Mouse (Mus musculus): Measurements from ENCODE around the gene Sirt3.
A peak's percentile ranks its signal among the peaks of the same experiment; 100 is the strongest.

The Sirt3 gene

GRCm38 (mm10) chr7:140881696-140882468 lies at the start of gene Sirt3, which contains the start of gene Psmd13:
Gene Sirt3 (minus strand): TSS chr7:140882309.
Gene Psmd13 (plus strand): TSS chr7:140881968.
- DNase-seq (ENCODE audit: inconsistent ontology term), result peak; percentile 96

- DNase-seq (ENCODE audit: inconsistent ontology term), result no peak
Observed at GRCm38 (mm10) chr7:140927181-140927580, 45.1 kb upstream of the Sirt3 start.

- no peak for DNase-seq (ENCODE audit: inconsistent ontology term)
Observed at GRCm38 (mm10) chr7:140923070-140923775, 41.1 kb upstream of the Sirt3 start.

DNA sequence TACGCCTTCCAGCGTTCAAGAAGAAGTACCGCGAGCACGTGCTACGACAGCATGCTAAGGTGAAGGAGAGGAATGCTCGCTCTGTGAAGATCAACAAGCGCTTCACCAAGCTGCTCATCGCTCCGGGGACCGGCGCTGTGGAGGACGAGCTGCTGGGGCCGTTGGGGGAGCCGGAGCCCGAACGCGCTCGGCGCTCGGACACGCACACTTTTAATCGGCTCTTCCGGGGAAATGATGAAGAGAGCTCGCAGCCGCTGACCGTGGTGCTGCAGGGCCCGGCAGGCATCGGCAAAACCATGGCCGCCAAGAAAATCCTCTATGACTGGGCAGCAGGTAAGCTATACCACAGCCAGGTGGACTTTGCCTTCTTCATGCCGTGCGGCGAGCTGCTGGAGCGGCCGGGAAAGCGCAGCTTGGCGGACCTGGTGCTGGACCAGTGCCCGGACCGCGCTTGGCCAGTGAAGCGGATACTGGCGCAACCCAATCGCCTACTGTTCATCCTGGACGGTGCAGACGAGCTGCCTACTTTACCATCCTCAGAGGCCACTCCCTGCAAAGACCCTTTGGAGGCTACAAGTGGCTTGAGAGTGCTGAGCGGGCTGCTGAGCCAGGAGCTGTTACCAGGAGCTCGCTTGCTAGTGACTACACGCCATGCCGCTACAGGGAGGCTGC lies 40.4 kb upstream of the Sirt3 start:
- peak; percentile 60 for DNase-seq (ENCODE audit: inconsistent ontology term)

DNA sequence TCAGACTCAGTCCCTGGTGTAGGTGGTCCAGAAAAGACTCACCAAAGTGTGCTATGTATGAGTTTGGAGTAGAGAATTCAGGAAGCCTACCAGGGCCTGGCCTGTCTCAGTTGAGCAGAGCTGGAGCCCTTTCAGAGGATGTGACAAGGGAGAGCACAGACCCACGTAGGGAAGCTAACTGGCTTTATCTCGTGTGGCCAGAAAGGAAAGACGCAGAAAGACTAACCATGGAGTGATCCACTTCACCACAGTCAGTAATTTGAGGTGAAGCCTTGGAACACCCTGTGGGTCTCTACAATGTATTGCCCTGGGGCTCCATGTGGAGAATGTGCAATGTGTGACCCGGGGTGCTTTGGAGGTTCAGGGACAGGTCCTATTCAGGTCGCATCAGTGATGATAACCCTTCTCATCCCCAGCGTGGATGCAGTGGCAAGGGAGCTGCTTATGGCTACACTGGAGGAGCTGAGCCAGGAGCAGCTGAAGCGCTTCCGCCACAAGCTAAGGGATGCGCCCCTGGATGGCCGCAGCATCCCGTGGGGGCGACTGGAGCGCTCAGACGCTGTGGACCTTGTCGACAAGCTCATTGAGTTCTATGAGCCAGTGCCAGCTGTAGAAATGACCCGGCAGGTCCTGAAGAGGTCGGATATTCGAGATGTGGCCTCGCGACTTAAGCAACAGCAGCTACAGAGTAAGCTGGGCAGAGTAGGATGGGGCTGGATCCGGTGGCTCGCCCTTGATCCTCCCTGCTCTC lies 39.3 kb upstream of the Sirt3 start:
- no peak for DNase-seq (ENCODE audit: inconsistent ontology term)

GRCm38 (mm10) chr7:140920418-140921029 lies 38.4 kb upstream of the Sirt3 start, which contains the start of gene Nlrp6:
Gene Nlrp6 (plus strand): TSS chr7:140920902.
- DNase-seq (ENCODE audit: inconsistent ontology term), result no peak

GRCm38 (mm10) chr7:140919911-140920310 lies 37.8 kb upstream of the Sirt3 start:
- no peak for DNase-seq (ENCODE audit: inconsistent ontology term)

GRCm38 (mm10) chr7:140914031-140914690 lies 32.1 kb upstream of the Sirt3 start:
- no peak for DNase-seq (ENCODE audit: inconsistent ontology term)

GRCm38 (mm10) chr7:140912846-140913482 lies 30.9 kb upstream of the Sirt3 start:
- DNase-seq (ENCODE audit: inconsistent ontology term), result no peak

DNA sequence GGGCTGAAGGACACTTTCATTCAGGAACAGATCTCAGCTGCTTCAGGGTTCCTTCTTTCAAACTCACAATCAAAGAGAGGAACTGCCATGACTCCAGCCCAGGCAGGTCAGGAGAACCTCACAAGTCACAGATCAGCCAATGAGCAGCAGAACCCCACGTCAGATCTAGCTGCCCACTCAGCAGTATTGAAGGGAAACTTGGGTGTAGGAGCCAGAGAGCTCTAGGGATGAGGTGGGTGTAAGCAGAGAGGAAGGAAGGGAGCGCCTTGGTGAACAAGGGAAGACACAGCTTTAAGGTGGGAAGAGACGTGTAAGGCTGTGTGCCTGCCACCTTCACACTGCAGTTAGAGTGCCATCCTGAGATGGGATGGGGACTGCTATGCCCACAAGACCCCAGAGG lies 30.2 kb upstream of the Sirt3 start:
- DNase-seq (ENCODE audit: inconsistent ontology term), result no peak

DNA sequence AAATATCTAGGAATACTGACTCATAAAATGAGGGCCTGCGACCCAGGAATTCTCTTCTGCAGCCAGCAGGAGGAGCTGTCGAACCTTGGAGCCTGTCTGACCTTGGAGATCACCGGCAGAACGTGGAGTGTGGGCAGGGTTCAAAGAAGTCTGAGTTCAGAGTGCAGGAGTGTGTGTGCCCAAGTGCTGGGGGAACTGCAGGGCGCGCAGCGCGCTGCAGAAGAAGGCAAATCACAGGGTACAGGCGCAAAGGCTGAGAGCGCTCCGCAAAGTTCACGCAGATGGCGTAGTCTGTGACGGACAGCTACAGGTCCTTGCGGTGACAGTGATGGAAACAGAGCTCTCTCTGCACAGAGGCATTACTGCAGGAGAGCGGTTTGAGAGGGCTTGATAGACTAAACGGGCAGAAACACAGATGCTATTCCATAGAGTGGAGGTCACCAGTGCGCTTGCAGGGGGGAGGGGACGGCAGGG lies 26.6 kb upstream of the Sirt3 start:
- DNase-seq (ENCODE audit: inconsistent ontology term), result peak; percentile 64

DNA sequence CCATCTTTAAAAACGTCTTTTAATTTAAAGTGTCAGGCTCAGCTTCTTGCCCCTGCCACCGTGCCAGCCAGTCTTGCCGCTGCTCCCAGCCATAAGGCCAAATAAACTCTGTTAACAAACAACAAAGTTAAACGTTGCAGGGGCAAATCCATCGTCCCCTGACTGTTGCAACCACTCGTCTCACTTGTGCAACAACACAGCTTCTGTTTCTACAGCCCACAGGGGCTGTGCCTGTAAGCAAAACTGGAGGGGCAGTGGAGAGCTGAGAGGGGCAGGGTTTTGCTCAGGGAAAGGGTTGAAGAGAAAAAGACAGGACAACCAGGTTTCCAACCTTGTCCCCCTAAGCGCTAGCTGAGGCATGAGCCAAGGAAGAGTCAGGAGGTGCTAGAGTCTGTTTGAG lies 26.1 kb upstream of the Sirt3 start:
- no peak for DNase-seq (ENCODE audit: inconsistent ontology term)

- DNase-seq (ENCODE audit: inconsistent ontology term), result no peak
Observed at GRCm38 (mm10) chr7:140907697-140908096, 25.6 kb upstream of the Sirt3 start.

DNA sequence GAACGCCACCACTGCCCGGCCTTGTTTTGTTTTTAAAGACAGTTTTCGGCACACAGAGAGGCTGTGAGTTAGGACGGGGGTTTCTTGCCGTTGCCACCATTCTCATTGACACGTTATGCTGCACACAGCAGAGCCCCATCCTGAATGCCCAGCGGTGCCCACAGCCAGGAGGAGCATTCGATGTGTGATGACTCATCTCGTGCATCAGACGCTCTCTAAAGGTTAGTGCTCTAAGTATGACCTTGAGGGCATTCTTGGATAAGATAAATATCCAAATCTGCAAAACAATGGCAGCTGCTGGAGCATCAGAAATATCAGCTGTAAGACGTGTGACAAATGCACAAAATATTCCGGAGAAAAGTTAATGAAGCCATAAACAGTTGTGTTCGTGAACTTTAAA lies 25.0 kb upstream of the Sirt3 start:
- no peak for DNase-seq (ENCODE audit: inconsistent ontology term)

DNA sequence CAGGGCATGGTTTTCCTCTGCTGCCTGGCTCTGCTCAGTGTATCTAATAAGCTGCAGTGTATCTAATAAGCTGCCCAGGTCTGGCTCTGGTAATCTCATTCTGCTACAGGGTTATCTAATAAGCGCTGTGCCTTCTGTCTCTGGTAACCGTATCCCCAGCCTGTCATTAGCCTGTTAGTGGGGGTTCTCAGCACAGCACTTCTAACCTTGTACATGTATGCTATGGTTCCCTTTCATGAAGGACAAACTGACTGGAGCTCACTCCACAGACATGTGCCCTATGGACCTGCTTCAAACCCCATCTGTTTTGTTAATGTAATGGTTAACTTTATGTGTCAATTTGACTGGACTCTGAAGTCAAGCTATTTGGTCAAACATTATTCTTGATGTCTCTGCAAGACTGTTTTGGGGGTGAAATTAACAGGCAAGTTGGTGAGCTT lies 23.6 kb upstream of the Sirt3 start:
- no peak for DNase-seq (ENCODE audit: inconsistent ontology term)

- peak; percentile 52 for DNase-seq (ENCODE audit: inconsistent ontology term)
Observed at GRCm38 (mm10) chr7:140903212-140903611, 21.1 kb upstream of the Sirt3 start.

DNA sequence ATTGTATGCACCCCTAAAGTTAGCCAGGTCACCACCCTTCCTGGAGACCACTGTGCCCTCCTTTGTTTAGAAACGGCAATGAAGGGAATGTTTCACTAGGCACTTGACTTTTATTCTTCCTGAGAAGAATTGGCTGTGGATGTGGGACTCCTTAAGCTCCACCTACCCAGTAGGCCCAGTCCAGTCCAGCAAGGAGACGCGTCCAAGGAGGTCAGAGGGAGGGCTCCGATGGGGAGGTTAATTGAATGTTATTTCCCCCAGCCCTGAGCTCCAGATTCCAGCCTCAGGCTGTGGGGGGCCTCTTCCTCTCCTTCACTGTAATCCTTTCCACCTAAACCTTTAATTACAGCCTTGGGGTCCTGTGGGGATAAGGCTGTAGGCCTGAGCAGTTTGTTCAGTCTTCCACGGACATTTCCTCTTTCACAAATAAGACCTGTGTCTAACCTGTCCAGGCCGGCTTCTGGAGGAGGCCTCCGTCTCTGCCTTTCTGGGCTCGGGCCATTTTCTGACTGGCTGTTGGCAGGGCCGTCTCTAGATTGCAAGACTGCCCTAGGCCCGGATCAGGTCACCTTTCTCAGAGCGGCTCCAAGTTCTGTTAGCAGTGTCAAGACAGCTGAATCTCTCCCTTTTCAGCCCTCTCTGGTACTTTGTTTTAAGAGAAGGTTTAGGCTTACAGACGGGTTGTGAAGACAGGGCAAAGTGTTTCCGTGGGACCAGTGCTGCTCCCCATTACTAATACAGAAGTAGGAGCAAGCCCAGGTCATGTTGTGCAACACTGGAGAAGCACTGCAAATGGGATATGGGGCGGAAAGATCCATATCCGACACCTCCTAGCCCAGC lies 20.1 kb upstream of the Sirt3 start:
- DNase-seq (ENCODE audit: inconsistent ontology term), result no peak

DNA sequence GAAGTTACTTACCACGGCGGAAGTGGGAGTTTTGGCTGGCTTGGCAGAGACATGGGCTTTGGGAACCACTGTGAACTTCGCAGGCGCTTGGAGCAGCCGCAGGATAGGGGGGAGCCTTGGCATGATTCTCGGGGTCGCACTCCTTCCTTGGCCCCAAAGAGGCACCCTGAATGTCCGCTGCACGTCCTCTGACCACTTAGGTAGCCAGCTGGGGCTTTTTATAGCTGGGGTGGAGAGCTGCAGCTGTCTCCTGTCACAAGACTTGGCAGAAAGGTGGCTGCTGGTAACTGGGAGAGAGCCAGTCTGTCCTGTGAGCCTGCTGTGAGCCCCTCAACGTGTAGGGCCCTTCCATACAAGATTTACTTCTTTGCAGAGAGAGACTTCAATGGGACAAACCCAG lies 18.1 kb upstream of the Sirt3 start, which contains the start of gene Cox8b:
Gene Cox8b, minus strand, starts transcription at position 227 of the 400 bp plus-strand sequence.
- DNase-seq (ENCODE audit: inconsistent ontology term), result no peak

GRCm38 (mm10) chr7:140899121-140899520 lies 17.0 kb upstream of the Sirt3 start:
- DNase-seq (ENCODE audit: inconsistent ontology term), result no peak
